Mouse (Mus musculus) CH12.LX (cell line): ENCODE data around the gene Hsp90ab1. TPM values are rescaled to one million over a fixed set of nuclear protein-coding genes. Genes with fewer than 3 reads are reported as not detected.

ENCODE experiments used
- DNase-seq: peaks from one replicate; pipeline ENCODE4 v3.0.0-alpha.2; 2013; ENCODE audit errors: extremely low read depth
- H3K27ac ChIP-seq: 2 replicates; pipeline ENCODE4 v1.5.1; 2012; ENCODE audit warnings: low read depth, mild to moderate bottlenecking, control low read depth, moderate library complexity; ENCODE audit not compliant: insufficient read depth
- H3K27me3 ChIP-seq: replicated peaks from 2 replicates; pipeline ENCODE3; 2012; ENCODE audit warnings: inconsistent platforms
- H3K36me3 ChIP-seq, 2 experiments: replicated peaks in 1 of 2; 2 replicates each; pipeline versions ENCODE3 to v1.6.1; 2012; ENCODE audit warnings: inconsistent platforms in 1 of 2, low read length in 1 of 2, mild to moderate bottlenecking in 1 of 2, mixed read lengths in 1 of 2, moderate library complexity in 1 of 2; ENCODE audit not compliant: control insufficient read depth in 1 of 2, insufficient read depth in 1 of 2
- H3K4me1 ChIP-seq, 2 experiments: 2 replicates each; pipeline ENCODE4 v1.6.1; 2012; ENCODE audit warnings: inconsistent platforms in 1 of 2, moderate library complexity in 1 of 2; ENCODE audit not compliant: insufficient read depth in 2 of 2, control insufficient read depth in 1 of 2
- H3K4me2 ChIP-seq: 2 replicates; pipeline ENCODE4 v1.6.1; 2012; ENCODE audit warnings: low read depth, mild to moderate bottlenecking, control low read depth; ENCODE audit not compliant: poor library complexity, insufficient read depth, severe bottlenecking
- H3K4me3 ChIP-seq, 3 experiments: fragments of 150-350 bp in 1 of 3; sonication (generic) in 1 of 3; replicated peaks in 1 of 3; 2 replicates each; pipeline versions ENCODE3 to v1.5.1; 2011 to 2012; ENCODE audit warnings: low read depth in 2 of 3, low read length in 2 of 3, mild to moderate bottlenecking in 2 of 3, moderate library complexity in 2 of 3, control low read depth in 1 of 3, improper control_type of control experiment in 1 of 3, inconsistent platforms in 1 of 3, mixed read lengths in 1 of 3; ENCODE audit not compliant: poor library complexity in 1 of 3
- H3K79me2 ChIP-seq: replicated peaks from 2 replicates; pipeline ENCODE4 v1.6.1; 2012; ENCODE audit warnings: mild to moderate bottlenecking, moderate library complexity; ENCODE audit not compliant: control insufficient read depth, poor library complexity, insufficient read depth, severe bottlenecking; ENCODE audit errors: extremely low read depth
- H3K9ac ChIP-seq: 2 replicates; pipeline ENCODE4 v1.6.1; 2012; ENCODE audit warnings: low read depth, mild to moderate bottlenecking, control low read depth, moderate library complexity; ENCODE audit not compliant: insufficient read depth
- H3K9me3 ChIP-seq: replicated peaks from 2 replicates; pipeline ENCODE3; 2012; ENCODE audit warnings: low read length, inconsistent platforms, mixed read lengths
- CHD1 ChIP-seq: IDR thresholded peaks from 2 replicates; pipeline ENCODE4 v1.6.1; 2012; ENCODE audit warnings: low read depth, low read length, improper control_type of control experiment, inconsistent platforms
- ELF1 ChIP-seq: IDR thresholded peaks from 2 replicates; pipeline ENCODE4 v1.6.1; 2014; ENCODE audit warnings: low read depth, mild to moderate bottlenecking, inconsistent platforms, low read length, improper control_type of control experiment
- EP300 ChIP-seq: IDR thresholded peaks from 2 replicates; pipeline ENCODE4 v1.6.1; 2011; ENCODE audit warnings: low read length, improper control_type of control experiment
- ETS1 ChIP-seq: conservative IDR thresholded peaks from 2 replicates; pipeline ENCODE4 v1.6.1; 2012; ENCODE audit warnings: low read depth, mild to moderate bottlenecking, inconsistent platforms, low read length, improper control_type of control experiment, moderate library complexity
- IRF4 ChIP-seq: IDR thresholded peaks from 2 replicates; pipeline ENCODE4 v1.6.1; 2014; ENCODE audit warnings: low read depth, mild to moderate bottlenecking, inconsistent platforms, low read length, improper control_type of control experiment
- JUN ChIP-seq: IDR thresholded peaks from 2 replicates; pipeline ENCODE4 v1.6.1; 2011; ENCODE audit warnings: low read depth, mild to moderate bottlenecking, low read length, improper control_type of control experiment, moderate library complexity; ENCODE audit not compliant: insufficient read depth
- JUND ChIP-seq: conservative IDR thresholded peaks from 2 replicates; pipeline ENCODE4 v1.6.1; 2011; ENCODE audit warnings: low read depth, low read length, improper control_type of control experiment
- MAFK ChIP-seq: IDR thresholded peaks from 2 replicates; pipeline ENCODE4 v1.6.1; 2011; ENCODE audit warnings: low read length, improper control_type of control experiment; ENCODE audit not compliant: insufficient replicate concordance
- MAZ ChIP-seq: IDR thresholded peaks from 2 replicates; pipeline ENCODE4 v1.6.1; 2012; ENCODE audit warnings: low read depth, mild to moderate bottlenecking, inconsistent platforms, low read length, improper control_type of control experiment, moderate library complexity
- NELFE ChIP-seq: IDR thresholded peaks from 2 replicates; pipeline ENCODE4 v1.6.1; 2011; ENCODE audit warnings: low read depth, low read length, improper control_type of control experiment
- NRF1 ChIP-seq: IDR thresholded peaks from 2 replicates; pipeline ENCODE4 v1.6.1; 2014; ENCODE audit warnings: low read depth, mild to moderate bottlenecking, inconsistent platforms, low read length, improper control_type of control experiment, moderate library complexity
- POLR2A ChIP-seq: IDR thresholded peaks from 2 replicates; pipeline ENCODE4 v1.6.1; 2011; ENCODE audit warnings: low read depth, mild to moderate bottlenecking, improper control_type of control experiment, low read length
- SIN3A ChIP-seq: IDR thresholded peaks from 2 replicates; pipeline ENCODE4 v1.6.1; 2012; ENCODE audit warnings: low read length, improper control_type of control experiment, inconsistent platforms
- TBP ChIP-seq: conservative IDR thresholded peaks from 2 replicates; pipeline ENCODE4 v1.6.1; 2011; ENCODE audit warnings: low read depth, low read length, improper control_type of control experiment
- UBTF ChIP-seq: IDR thresholded peaks from 2 replicates; pipeline ENCODE4 v1.6.1; 2012; ENCODE audit warnings: low read depth, mild to moderate bottlenecking, inconsistent platforms, low read length, improper control_type of control experiment, moderate library complexity
- dilution Hi-C: fragments of 300-500 bp; cut with MboI; formaldehyde crosslinking; loops from 2 replicates; pipeline ENCODE4 v1.14.3; 2020; ENCODE audit warnings: low sequenced_read_pairs; ENCODE audit not compliant: extremely low pct_unique_long_range_greater_than_20kb, extremely low pct_ligation_motif_present
- in situ Hi-C: fragments of 300-500 bp; cut with MboI; formaldehyde crosslinking; loops from 3 replicates; pipeline ENCODE4 v1.14.3; 2019; ENCODE audit warnings: low sequenced_read_pairs, low pct_ligation_motif_present, low pct_unique_long_range_greater_than_20kb, mixed read lengths
- polyA plus RNA-seq: library from polyadenylated mRNA; unstranded; fragments of >175 nt; gene quantifications from 2 replicates; pipeline ENCODE4 v1.2.1, GENCODE M21; 2012; ENCODE audit warnings: low read depth; ENCODE audit not compliant: insufficient read length
- total RNA-seq, 2 experiments: library from RNA; depleted of rRNA; stranded (reverse); fragments of 300-350 nt in 1 of 2; fragments of >200 nt in 1 of 2; gene quantifications; 2 replicates each; pipeline ENCODE4 v1.2.3; 2012 to 2014

The Hsp90ab1 gene
- total and polyA plus RNA-seq, 3 experiments: 790 to 4,858 (median 1,180) TPM

DNA sequence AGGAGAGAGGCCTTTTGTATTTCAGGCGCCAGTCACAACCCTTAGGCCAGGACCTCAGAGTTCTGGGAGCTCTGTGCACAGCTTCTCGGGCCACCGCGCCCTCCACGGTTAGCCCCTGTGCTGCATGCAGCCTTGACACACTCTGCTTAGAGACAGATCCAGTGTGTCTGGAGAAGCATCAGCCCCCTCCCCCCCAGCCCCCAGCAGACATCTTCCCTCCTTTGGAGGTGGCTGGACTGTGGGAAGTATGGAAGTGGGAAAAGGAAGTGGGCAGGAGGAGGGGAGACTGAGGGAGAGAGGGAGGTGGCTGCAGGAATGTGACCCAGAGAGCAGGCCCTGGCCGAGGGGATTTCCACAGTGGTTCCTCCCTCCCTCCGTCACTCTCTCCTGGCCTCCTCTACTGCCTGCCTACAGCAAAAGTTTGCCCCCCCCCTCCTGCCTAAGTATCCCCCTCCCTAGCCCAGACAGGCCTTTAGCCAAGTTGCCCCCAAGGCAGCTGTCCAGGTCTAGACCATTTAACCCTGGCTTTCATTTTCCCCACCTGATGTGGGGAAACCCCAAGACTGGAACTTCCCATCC is 15.7 kb downstream of the Hsp90ab1 start:
- H3K4me1 ChIP-seq: peaks cover 22 to 50% of the 10 kb centered on the region in 2 experiments
- in situ Hi-C loops (loop anchor here (5.0 kb wide), 1 partner anchor 80 kb away; the partner anchor contains the start of gene Spats1), dilution Hi-C loops (no loop called here)
- no peak for DNase-seq
- H3K27ac ChIP-seq: peak overlapping the region; percentile 99
- H3K9ac ChIP-seq: peak overlapping the region; percentile 99
- TF ChIP-seq MAFK (no peak), TBP (peak; percentile 43; the same call in 1 of the 2 replicates), IRF4 (peak; percentile 40; the same call in 1 of the 2 replicates), ETS1 (peak; percentile 60; the same call in 1 of the 2 replicates), SIN3A (peak; percentile 79; the same call in 1 of the 2 replicates), ELF1 (peak; percentile 18), JUND (no peak), MAZ (peak; percentile 87), EP300 (peak; percentile 43), POLR2A (peak; percentile 51)
- H3K4me3 ChIP-seq: peak overlapping the region; percentile 90 to 100 (median 99)
- H3K4me2 ChIP-seq: peak overlapping the region; percentile 80; the same call in 1 of the 2 replicates
- H3K9me3 ChIP-seq: no peaks in the 10 kb centered on the region
- peaks cover 34 to 54% of the 10 kb centered on the region in 2 experiments for H3K36me3 ChIP-seq
- H3K27me3 ChIP-seq: no peaks in the 10 kb centered on the region
- H3K79me2 ChIP-seq: peaks cover 41% of the 10 kb centered on the region

DNA sequence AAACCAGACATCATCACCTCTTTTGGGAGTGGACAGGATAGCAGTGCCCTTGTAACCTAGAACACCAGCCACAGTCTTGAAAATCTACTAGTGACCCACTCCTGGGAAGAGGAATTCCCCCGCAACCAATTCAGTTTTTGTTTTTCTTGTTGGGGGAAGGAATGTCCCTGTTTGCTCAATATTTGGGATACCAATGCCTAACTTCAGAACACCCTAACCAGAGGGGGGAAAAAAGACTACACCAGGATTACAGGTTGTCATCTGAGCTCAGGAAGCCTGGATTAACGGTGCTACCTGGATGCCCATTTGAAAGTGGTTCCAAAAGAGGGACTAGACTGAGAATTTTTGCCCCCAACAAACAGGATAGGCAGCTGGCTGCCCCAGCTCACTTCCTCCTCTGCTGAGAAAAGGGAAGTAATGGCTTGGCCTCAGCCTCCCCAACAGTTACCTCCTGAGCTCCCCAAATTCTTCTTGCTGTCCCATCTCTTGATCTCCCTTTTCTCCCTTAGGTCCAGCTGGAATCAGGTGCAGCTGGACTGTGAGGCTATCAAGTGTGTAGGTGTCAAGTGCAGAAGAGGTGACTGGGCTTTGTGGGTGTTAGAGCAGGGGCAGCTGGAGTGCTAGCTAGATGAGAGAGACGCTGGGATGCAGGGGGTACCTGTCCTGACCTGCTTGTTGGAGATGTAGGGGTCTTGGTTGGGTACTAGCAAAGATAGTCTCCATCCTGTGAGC is 16.4 kb downstream of the Hsp90ab1 start:
- dilution Hi-C loops: no loop called here
- peak overlapping the region; percentile 99 for H3K9ac ChIP-seq

More for the DNA sequence above, 16.4 kb downstream of the Hsp90ab1 start:
- no peaks in the 10 kb centered on the region for H3K9me3 ChIP-seq
- H3K27me3 ChIP-seq: no peaks in the 10 kb centered on the region
- H3K4me1 ChIP-seq: peaks cover 20 to 50% of the 10 kb centered on the region in 2 experiments
- peak overlapping the region; percentile 99 for H3K27ac ChIP-seq
- peak overlapping the region; percentile 90 to 100 (median 99) for H3K4me3 ChIP-seq
- TF ChIP-seq UBTF: 0 out of 2 replicates have a peak, but pooled peaks have one; percentile 10
- TF ChIP-seq JUN: no peak
- TF ChIP-seq EP300: 0 out of 2 replicates have a peak, but pooled peaks have one; percentile 19
- TF ChIP-seq CHD1: peak; percentile 91
- no peak for TF ChIP-seq NRF1
- TF ChIP-seq ELF1: no peak
- TF ChIP-seq NELFE: no peak
- TF ChIP-seq, all 38 proteins: peak for 3
- Histone ChIP-seq H3K36me3 (peaks cover 27 to 48% of the 10 kb centered on the region in 2 experiments), H3K79me2 (peaks cover 41% of the 10 kb centered on the region), H3K4me2 (peak overlapping the region; percentile 55; the same call in 1 of the 2 replicates)
- in situ Hi-C loops: loop anchor here (5.0 kb wide), 1 partner anchor 79 kb away; the partner anchor contains the start of gene Spats1
- no peak for DNase-seq
